Mouse (Mus musculus) limb, embryonic 14.5 days (tissue): ENCODE results near the gene Mat2b. TPM values are rescaled to one million over a fixed set of nuclear protein-coding genes. Genes with fewer than 3 reads are reported as not detected.
"Not testable (repeated sequence)": the region's sequence is repeated elsewhere in the genome, so short reads cannot be mapped to it uniquely, and the experiment has no call there.

ENCODE experiments used
- ATAC-seq: fragments of 200-750 bp; cut with Nextera tagmentation; 2 replicates; pipeline ENCODE4 v1.8.0; 2017; ENCODE audit warnings: low read depth, moderate number of reproducible peaks, moderate TSS enrichment; ENCODE audit not compliant: low FRiP score
- DNase-seq: peaks from one replicate; pipeline ENCODE4 v3.0.0-alpha.2; 2015; ENCODE audit warnings: low spot score
- H3K27ac ChIP-seq: fragments of 300-500 bp; sonication (generic); replicated peaks from 2 replicates; pipeline ENCODE4 v1.5.1; 2014; ENCODE audit warnings: low read depth, mild to moderate bottlenecking, low read length, moderate library complexity, mixed read lengths
- H3K27me3 ChIP-seq: fragments of 300-500 bp; sonication (generic); 2 replicates; pipeline ENCODE4 v1.6.1; 2014; ENCODE audit warnings: low read length, mixed read lengths; ENCODE audit not compliant: control insufficient read depth, insufficient read depth
- H3K36me3 ChIP-seq: fragments of 300-500 bp; sonication (generic); 2 replicates; pipeline ENCODE4 v1.6.1; 2014; ENCODE audit warnings: mild to moderate bottlenecking, low read length, moderate library complexity, mixed read lengths; ENCODE audit not compliant: control insufficient read depth, insufficient read depth
- H3K4me1 ChIP-seq: fragments of 300-500 bp; sonication (generic); 2 replicates; pipeline ENCODE4 v1.6.1; 2014; ENCODE audit warnings: antibody characterized with exemption, low read length, mixed read lengths; ENCODE audit not compliant: control insufficient read depth, insufficient read depth
- H3K4me2 ChIP-seq: fragments of 300-500 bp; sonication (generic); replicated peaks from 2 replicates; pipeline ENCODE4 v1.6.1; 2014; ENCODE audit warnings: low read depth, mild to moderate bottlenecking, low read length, moderate library complexity; ENCODE audit not compliant: severe bottlenecking
- H3K4me3 ChIP-seq: fragments of 300-500 bp; sonication (generic); replicated peaks from 2 replicates; pipeline ENCODE4 v1.5.1; 2014; ENCODE audit warnings: low read length
- H3K9ac ChIP-seq: fragments of 300-500 bp; sonication (generic); 2 replicates; pipeline ENCODE4 v1.6.1; 2014; ENCODE audit warnings: mild to moderate bottlenecking, low read depth, low read length, moderate library complexity; ENCODE audit not compliant: severe bottlenecking
- H3K9me3 ChIP-seq: fragments of 300-500 bp; sonication (generic); 2 replicates; pipeline ENCODE4 v1.6.1; 2016; ENCODE audit warnings: low read length; ENCODE audit not compliant: control insufficient read depth
- POLR2A ChIP-seq: fragments of 200-500 bp; IDR thresholded peaks from 2 replicates; pipeline ENCODE4 v1.8.0; 2012; ENCODE audit warnings: inconsistent platforms, mild to moderate bottlenecking, moderate library complexity, borderline replicate concordance; ENCODE audit not compliant: insufficient read depth, insufficient read length; ENCODE audit errors: extremely low read depth
- WGBS: fragments of 180-500 bp; shearing (Covaris S2); extraction: QIAGEN DNeasy Blood & Tissue Kit; methylation state at CpG from one replicate; pipeline ENCODE4 v1.1.7; 2014; 5-methylcytosine and 5-hydroxymethylcytosine counted together
- polyA plus RNA-seq, 2 experiments: library from polyadenylated mRNA; depleted of rRNA in 1 of 2; stranded (reverse) in 1 of 2; unstranded in 1 of 2; fragments of >200 nt; fragmentation: Nextera tagmentation in 1 of 2; extraction: Ambion mirVana in 1 of 2; gene quantifications; 2 replicates each; pipeline versions ENCODE4 v1.2.1 to v1.2.3; 2012 to 2014

Gene Mat2b
- polyA plus RNA-seq, 2 experiments, result 84.8 to 112 TPM

GRCm38 (mm10) chr11:40733339-40734174 lies 38.6 kb upstream of the Mat2b start, which contains the start of the genes Hmmr and Nudcd2:
Gene Hmmr, minus strand, starts transcription at chr11:40733422.
Gene Nudcd2, plus strand, starts transcription at chr11:40733667.
- peak; percentile 100 for ATAC-seq
- Histone ChIP-seq H3K4me3 (peak within 1 kb of the TSS; percentile 93), H3K36me3 (peaks cover 27% of the 10 kb centered on the region), H3K27ac (peak within 1 kb of the TSS; percentile 84), H3K9ac (peak within 1 kb of the TSS; percentile 96), H3K27me3 (no peaks in the 10 kb centered on the region), H3K4me1 (peaks cover 19% of the 10 kb centered on the region), H3K9me3 (no peaks in the 10 kb centered on the region), H3K4me2 (peak within 1 kb of the TSS; percentile 89)
- DNase-seq, result peak; percentile 99
- TF ChIP-seq POLR2A, result no peak
- under 1% methylated on average over 48 of the region's 52 CpGs for WGBS

- peaks cover 19% of the 10 kb centered on the region for H3K4me1 ChIP-seq
- no peaks in the 10 kb centered on the region for H3K9me3 ChIP-seq
- H3K27me3 ChIP-seq, result no peaks in the 10 kb centered on the region
- ATAC-seq (peak; percentile 7), DNase-seq (no peak)
- no peak for TF ChIP-seq POLR2A
- under 1% methylated on average over 14 of the region's 14 CpGs for WGBS
- peak overlapping the region; percentile 56 for H3K9ac ChIP-seq
- no peak overlapping the region for H3K27ac ChIP-seq
- H3K4me3 ChIP-seq, result peak overlapping the region; percentile 93
- H3K36me3 ChIP-seq, result peaks cover 28% of the 10 kb centered on the region
- H3K4me2 ChIP-seq, result peak overlapping the region; percentile 89
Measured at GRCm38 (mm10) chr11:40732997-40733338, 38.0 kb upstream of the Mat2b start.

GRCm38 (mm10) chr11:40718324-40718723 lies 23.3 kb upstream of the Mat2b start:
- peaks cover 85% of the 10 kb centered on the region for H3K36me3 ChIP-seq
- no peak for TF ChIP-seq POLR2A

GRCm38 (mm10) chr11:40715524-40715923 lies 20.5 kb upstream of the Mat2b start:
- DNase-seq (no peak), ATAC-seq (no peak)
- 96% methylated on average over 5 of the region's 5 CpGs for WGBS
- TF ChIP-seq POLR2A, result no peak
- H3K27ac ChIP-seq, result no peak overlapping the region
- H3K9me3 ChIP-seq, result no peaks in the 10 kb centered on the region
- no peaks in the 10 kb centered on the region for H3K4me1 ChIP-seq
- peaks cover 82% of the 10 kb centered on the region for H3K36me3 ChIP-seq
- no peak overlapping the region for H3K4me3 ChIP-seq
- no peak overlapping the region for H3K9ac ChIP-seq
- H3K4me2 ChIP-seq, result no peak overlapping the region
- H3K27me3 ChIP-seq, result no peaks in the 10 kb centered on the region

More at GRCm38 (mm10) chr11:40718324-40718723, 23.3 kb upstream of the Mat2b start:
- no peak for DNase-seq
- Histone ChIP-seq H3K9ac (no peak overlapping the region), H3K4me3 (no peak overlapping the region), H3K4me1 (no peaks in the 10 kb centered on the region), H3K9me3 (no peaks in the 10 kb centered on the region), H3K4me2 (no peak overlapping the region), H3K27ac (no peak overlapping the region), H3K27me3 (no peaks in the 10 kb centered on the region)
- no peak for ATAC-seq

GRCm38 (mm10) chr11:40713858-40714257 lies 18.9 kb upstream of the Mat2b start:
- H3K27ac ChIP-seq, result no peak overlapping the region
- TF ChIP-seq POLR2A, result no peak
- no peaks in the 10 kb centered on the region for H3K27me3 ChIP-seq
- H3K4me1 ChIP-seq, result no peaks in the 10 kb centered on the region
- no peak overlapping the region for H3K4me2 ChIP-seq
- peaks cover 83% of the 10 kb centered on the region for H3K36me3 ChIP-seq
- H3K9me3 ChIP-seq, result no peaks in the 10 kb centered on the region
- H3K9ac ChIP-seq, result no peak overlapping the region
- ATAC-seq (no peak), DNase-seq (no peak)
- H3K4me3 ChIP-seq, result no peak overlapping the region
- WGBS, result 77% methylated on average over 8 of the region's 8 CpGs

GRCm38 (mm10) chr11:40709899-40710298 lies 14.9 kb upstream of the Mat2b start:
- peaks cover 82% of the 10 kb centered on the region for H3K36me3 ChIP-seq
- 93% methylated on average over 6 of the region's 6 CpGs for WGBS
- not testable (repeated sequence) for ATAC-seq

More at GRCm38 (mm10) chr11:40709899-40710298, 14.9 kb upstream of the Mat2b start:
- not testable (repeated sequence) for H3K4me3 ChIP-seq, H3K9me3 ChIP-seq, H3K27ac ChIP-seq, H3K4me1 ChIP-seq, H3K27me3 ChIP-seq, H3K9ac ChIP-seq, H3K4me2 ChIP-seq, DNase-seq
